In genomic region chr4:106493639-106494038, GRCm38 (mm10) we compare ENCODE assay signal across 9 mouse cellular contexts. TPM values are rescaled to one million over a fixed set of nuclear protein-coding genes. Genes with fewer than 3 reads are reported as not detected.
A peak's percentile ranks its signal among the peaks of the same experiment; 100 is the strongest.
DNase-seq lines count a peak whose midpoint lies in the region; ATAC-seq lines count a peak whose summit lies in the region.
"Had no signal": no experiment of that assay in that cellular context is flagged by ENCODE, and none has a peak within 500 bp of the region (broad histone marks: within the 10 kb centered on the region; RNA-seq: fewer than 3 reads in every experiment).

No protein-coding gene starts in this region.

- peak; percentile 60 to 66 for DNase-seq in kidney, postnatal 4 days
- no peak for DNase-seq in kidney, adult 11 months
- DNase-seq in MEL-GATA-1-ER (ENCODE audit: extremely low read depth, low read depth), result peak; percentile 33
- peak; percentile 53 for DNase-seq in embryo, embryonic 11 days
- DNase-seq in retina, postnatal 1 day, result peak; percentile 34
- no peak for DNase-seq in cerebellum, adult 9-11 months

- no peak for ATAC-seq in erythroid progenitor cell, adult 5-6 weeks (replicated peaks; ENCODE audit: low FRiP score, poor library complexity, severe bottlenecking)
- ATAC-seq: intestine, embryonic 15.5 days; midbrain, embryonic 16.5 days had no signal

RNA-seq across cellular contexts. Expression of gene Bsnd, which starts 1.6 kb away (rescaled TPM):
- not detected in 2 replicates for total RNA-seq in erythroid progenitor cell, adult 5-6 weeks (2015; ENCODE audit: low replicate concordance)
- total RNA-seq in erythroid progenitor cell, adult 5-6 weeks (2017; ENCODE audit: low replicate concordance), result not detected in 2 replicates

RNA-seq across cellular contexts. Expression of gene Pcsk9, which starts 29.5 kb away (rescaled TPM):
- total RNA-seq in erythroid progenitor cell, adult 5-6 weeks (2015; ENCODE audit: low replicate concordance), result not detected in 2 replicates
- not detected in 2 replicates for total RNA-seq in erythroid progenitor cell, adult 5-6 weeks (2017; ENCODE audit: low replicate concordance)

Comparison
In these comparisons a context has a peak if more than half of its experiments do, and no peak if none do; other contexts are left out.
1. DNase-seq: peak in kidney, postnatal 4 days (2 of 2), MEL-GATA-1-ER (single experiment), embryo, embryonic 11 days (single experiment) and retina, postnatal 1 day (single experiment); none in kidney, adult 11 months (single experiment) and cerebellum, adult 9-11 months (single experiment).